Mouse (Mus musculus): Measurements from ENCODE around the gene Vmn2r100.

GRCm38 (mm10) chr17:19482866-19483265 lies 21.7 kb upstream of the Vmn2r100 start:
- TF ChIP-seq CTCF (IDR thresholded peaks at IDR 0.05; ENCODE audit: extremely low read depth, insufficient read depth, insufficient read length, insufficient replicate concordance), result no peak
- no peak for TF ChIP-seq POLR2A (IDR thresholded peaks at IDR 0.05; ENCODE audit: low read depth, low read length)
